Mouse (Mus musculus): ENCODE results near the gene Zcchc17.

DNA sequence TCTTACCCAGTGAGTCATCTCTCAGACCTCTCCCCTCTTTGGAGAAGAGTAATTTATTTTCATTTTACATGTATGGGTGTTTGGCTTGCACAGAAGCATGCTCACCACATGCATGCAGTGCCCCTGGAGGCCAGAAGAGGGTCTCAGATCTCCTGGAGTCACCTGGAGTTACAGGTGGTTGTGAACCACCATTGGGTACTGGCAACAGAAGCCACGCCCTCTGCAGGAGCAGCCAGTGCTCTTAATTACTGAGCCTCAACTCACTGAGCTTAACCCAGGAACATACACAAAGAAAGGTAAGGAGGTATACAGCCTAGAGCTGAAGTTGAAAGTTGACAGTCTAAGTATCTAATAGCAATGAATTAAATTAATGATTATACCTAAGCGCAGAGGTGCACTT lies 34.3 kb downstream of the Zcchc17 start:
- TF ChIP-seq CTCF (IDR thresholded peaks at IDR 0.05; ENCODE audit: control insufficient read depth, insufficient read depth, insufficient replicate concordance, low read depth, low read length) (no peak), POLR2A (IDR thresholded peaks at IDR 0.05; ENCODE audit: control insufficient read depth, low read depth, low read length) (no peak)
